Mouse (Mus musculus) liver, embryonic 13.5 days (tissue): ENCODE data around the gene Utrn. TPM values are rescaled to one million over a fixed set of nuclear protein-coding genes. Genes with fewer than 3 reads are reported as not detected.

Experiments used
- ATAC-seq: fragments of 200-750 bp; cut with Nextera tagmentation; 2 replicates; pipeline ENCODE4 v1.8.0; 2017; ENCODE audit warnings: low read depth, mild to moderate bottlenecking, moderate number of reproducible peaks, moderate library complexity
- DNase-seq: peaks from one replicate; pipeline ENCODE4 v3.0.0; 2022
- H3K27ac ChIP-seq: fragments of 300-500 bp; sonication (generic); 2 replicates; pipeline ENCODE4 v1.5.1; 2015; ENCODE audit warnings: moderate library complexity, mild to moderate bottlenecking, inconsistent platforms
- H3K27me3 ChIP-seq: fragments of 300-500 bp; sonication (generic); 2 replicates; pipeline ENCODE4 v1.6.1; 2015; ENCODE audit warnings: mild to moderate bottlenecking, inconsistent platforms
- H3K36me3 ChIP-seq: fragments of 300-500 bp; sonication (generic); 2 replicates; pipeline ENCODE4 v1.6.1; 2015; ENCODE audit warnings: mild to moderate bottlenecking, inconsistent platforms
- H3K4me1 ChIP-seq: fragments of 300-500 bp; sonication (generic); replicated peaks from 2 replicates; pipeline ENCODE4 v1.6.1; 2015; ENCODE audit warnings: inconsistent platforms
- H3K4me2 ChIP-seq: fragments of 300-500 bp; sonication (generic); 2 replicates; pipeline ENCODE4 v1.6.1; 2015; ENCODE audit warnings: inconsistent platforms, mild to moderate bottlenecking, moderate library complexity
- H3K4me3 ChIP-seq: fragments of 300-500 bp; sonication (generic); replicated peaks from 2 replicates; pipeline ENCODE4 v1.5.1; 2015; ENCODE audit warnings: mild to moderate bottlenecking, inconsistent platforms
- H3K9ac ChIP-seq: fragments of 300-500 bp; sonication (generic); 2 replicates; pipeline ENCODE4 v1.6.1; 2015; ENCODE audit warnings: mild to moderate bottlenecking, inconsistent platforms
- H3K9me3 ChIP-seq: fragments of 300-500 bp; sonication (generic); replicated peaks from 2 replicates; pipeline ENCODE4 v1.6.1; 2016; ENCODE audit warnings: inconsistent platforms
- WGBS: fragments of 180-500 bp; shearing (Covaris S2); methylation state at CpG from one replicate; pipeline ENCODE4 v1.1.7; 2015; ENCODE audit not compliant: insufficient replicate concordance; 5-methylcytosine and 5-hydroxymethylcytosine counted together
- polyA plus RNA-seq: library from polyadenylated mRNA; unstranded; fragments of >200 nt; fragmentation: Nextera tagmentation; extraction: Ambion mirVana; gene quantifications from 2 replicates; pipeline ENCODE4 v1.2.1, GENCODE M21; 2015

Gene Utrn
- polyA plus RNA-seq, 1 experiment from 2014 or later = 9.2 TPM

GRCm38 (mm10) chr10:12399450-12399849, 469.7 kb downstream of the Utrn start:
- Histone ChIP-seq H3K36me3 (0 out of 2 replicates have a peak, but pooled peaks cover 2% of the 10 kb centered on the region), H3K27me3 (no peaks in the 10 kb centered on the region), H3K4me1 (no peaks in the 10 kb centered on the region), H3K9ac (no peak overlapping the region), H3K9me3 (no peaks in the 10 kb centered on the region), H3K27ac (no peak overlapping the region), H3K4me2 (no peak overlapping the region), H3K4me3 (no peak overlapping the region)
- WGBS = 70% methylated on average over 2 of the region's 2 CpGs
- ATAC-seq = no peak
- DNase-seq = no peak

DNA sequence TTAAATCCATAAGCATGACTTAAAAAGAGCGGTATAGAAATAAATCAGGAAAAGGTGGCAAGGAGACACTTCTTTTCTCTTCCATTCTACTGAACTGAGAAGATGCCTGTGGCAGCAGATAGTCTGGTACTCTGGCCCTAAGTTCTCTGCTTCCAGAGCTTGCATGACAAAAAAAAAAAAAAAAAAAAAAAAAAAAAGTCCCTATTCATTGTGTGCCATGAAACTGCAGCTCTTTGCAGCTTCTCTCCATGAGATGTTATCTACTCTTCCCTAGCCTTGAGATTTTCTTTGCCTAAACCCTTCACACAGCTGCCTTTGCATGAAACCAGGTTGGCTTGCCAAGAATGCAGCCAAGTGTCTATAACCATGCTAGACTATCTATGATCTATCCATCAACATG, 489.0 kb downstream of the Utrn start:
- Histone ChIP-seq H3K4me3 (no peak overlapping the region), H3K36me3 (no peaks in the 10 kb centered on the region; the same call in 1 of the 2 replicates), H3K9me3 (no peaks in the 10 kb centered on the region), H3K27me3 (no peaks in the 10 kb centered on the region), H3K27ac (no peak overlapping the region), H3K9ac (no peak overlapping the region), H3K4me1 (no peaks in the 10 kb centered on the region), H3K4me2 (no peak overlapping the region)
- ATAC-seq = no peak
- WGBS = 76% methylated on average over 1 of the region's 1 CpGs
- no peak for DNase-seq

GRCm38 (mm10) chr10:12379123-12379522, 490.0 kb downstream of the Utrn start:
- H3K36me3 ChIP-seq = no peaks in the 10 kb centered on the region
- H3K4me3 ChIP-seq = no peak overlapping the region
- no peak overlapping the region for H3K9ac ChIP-seq
- no peaks in the 10 kb centered on the region for H3K9me3 ChIP-seq
- no peaks in the 10 kb centered on the region for H3K27me3 ChIP-seq
- H3K4me2 ChIP-seq = no peak overlapping the region
- no peaks in the 10 kb centered on the region for H3K4me1 ChIP-seq
- WGBS = 32% methylated on average over 1 of the region's 1 CpGs
- ATAC-seq (no peak), DNase-seq (no peak)
- H3K27ac ChIP-seq = no peak overlapping the region

GRCm38 (mm10) chr10:12377727-12378126, 491.4 kb downstream of the Utrn start:
- Histone ChIP-seq H3K36me3 (no peaks in the 10 kb centered on the region), H3K27me3 (no peaks in the 10 kb centered on the region), H3K4me1 (no peaks in the 10 kb centered on the region), H3K27ac (no peak overlapping the region), H3K9ac (no peak overlapping the region), H3K4me2 (no peak overlapping the region), H3K9me3 (no peaks in the 10 kb centered on the region), H3K4me3 (no peak overlapping the region)
- no peak for DNase-seq
- 46% methylated on average over 3 of the region's 3 CpGs for WGBS
- ATAC-seq = no peak

DNA sequence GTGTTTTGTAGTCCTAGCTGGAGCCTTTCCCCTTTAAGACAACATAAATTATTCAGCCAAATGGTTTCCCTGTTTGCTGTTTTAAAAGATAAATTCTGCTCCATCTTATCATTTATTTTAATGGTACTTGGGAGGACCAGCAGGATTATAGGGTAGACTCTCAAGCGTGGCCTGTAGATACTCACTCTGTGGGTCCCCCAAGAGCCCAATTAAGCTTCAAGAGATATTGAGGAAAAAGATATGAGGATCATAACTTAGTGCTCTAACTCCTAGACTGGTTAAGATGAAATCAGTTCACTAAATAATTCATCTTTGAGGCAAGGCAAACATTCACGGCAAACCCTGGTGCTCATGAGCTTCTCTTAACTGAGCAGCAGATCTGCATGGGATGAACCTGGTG, 493.1 kb downstream of the Utrn start:
- H3K36me3 ChIP-seq = no peaks in the 10 kb centered on the region
- DNase-seq = no peak
- no peak overlapping the region for H3K9ac ChIP-seq
- H3K9me3 ChIP-seq = no peaks in the 10 kb centered on the region
- H3K4me1 ChIP-seq = no peaks in the 10 kb centered on the region
- 61% methylated on average over 2 of the region's 2 CpGs for WGBS
- H3K4me3 ChIP-seq = no peak overlapping the region
- no peaks in the 10 kb centered on the region for H3K27me3 ChIP-seq
- H3K4me2 ChIP-seq = no peak overlapping the region
- ATAC-seq = no peak
- no peak overlapping the region for H3K27ac ChIP-seq

GRCm38 (mm10) chr10:12374741-12375140, 494.4 kb downstream of the Utrn start:
- Histone ChIP-seq H3K9ac (no peak overlapping the region), H3K4me1 (no peaks in the 10 kb centered on the region), H3K4me3 (no peak overlapping the region), H3K27ac (no peak overlapping the region), H3K36me3 (no peaks in the 10 kb centered on the region), H3K9me3 (no peaks in the 10 kb centered on the region), H3K27me3 (no peaks in the 10 kb centered on the region), H3K4me2 (no peak overlapping the region)
- WGBS = 54% methylated on average over 1 of the region's 1 CpGs
- ATAC-seq (no peak), DNase-seq (no peak)

GRCm38 (mm10) chr10:12354556-12354955, 514.6 kb downstream of the Utrn start:
- H3K27me3 ChIP-seq = no peaks in the 10 kb centered on the region
- H3K27ac ChIP-seq = no peak overlapping the region
- no peak overlapping the region for H3K4me2 ChIP-seq
- no peaks in the 10 kb centered on the region for H3K9me3 ChIP-seq
- no peaks in the 10 kb centered on the region for H3K4me1 ChIP-seq
- no peak for ATAC-seq
- H3K9ac ChIP-seq = no peak overlapping the region
- no peak for DNase-seq
- no peaks in the 10 kb centered on the region for H3K36me3 ChIP-seq
- H3K4me3 ChIP-seq = no peak overlapping the region
- 73% methylated on average over 4 of the region's 4 CpGs for WGBS

GRCm38 (mm10) chr10:12354106-12354505, 515.1 kb downstream of the Utrn start:
- 43% methylated on average over 5 of the region's 5 CpGs for whole genome bisulfite sequencing
- Histone ChIP-seq H3K4me3 (no peak overlapping the region), H3K4me1 (no peaks in the 10 kb centered on the region), H3K36me3 (no peaks in the 10 kb centered on the region), H3K9me3 (no peaks in the 10 kb centered on the region), H3K4me2 (no peak overlapping the region), H3K9ac (no peak overlapping the region), H3K27me3 (no peaks in the 10 kb centered on the region), H3K27ac (no peak overlapping the region)
- DNase-seq = no peak
- no peak for ATAC-seq

- H3K4me3 ChIP-seq = no peak overlapping the region
- H3K27ac ChIP-seq = no peak overlapping the region
- DNase-seq (no peak), ATAC-seq (no peak)
- H3K4me2 ChIP-seq = no peak overlapping the region
- no peaks in the 10 kb centered on the region for H3K9me3 ChIP-seq
- 60% methylated on average over 10 of the region's 10 CpGs for WGBS
- no peaks in the 10 kb centered on the region for H3K36me3 ChIP-seq
- no peak overlapping the region for H3K9ac ChIP-seq
- no peaks in the 10 kb centered on the region for H3K4me1 ChIP-seq
- no peaks in the 10 kb centered on the region for H3K27me3 ChIP-seq
Measured at GRCm38 (mm10) chr10:12339704-12340558, 529.2 kb downstream of the Utrn start.

DNA sequence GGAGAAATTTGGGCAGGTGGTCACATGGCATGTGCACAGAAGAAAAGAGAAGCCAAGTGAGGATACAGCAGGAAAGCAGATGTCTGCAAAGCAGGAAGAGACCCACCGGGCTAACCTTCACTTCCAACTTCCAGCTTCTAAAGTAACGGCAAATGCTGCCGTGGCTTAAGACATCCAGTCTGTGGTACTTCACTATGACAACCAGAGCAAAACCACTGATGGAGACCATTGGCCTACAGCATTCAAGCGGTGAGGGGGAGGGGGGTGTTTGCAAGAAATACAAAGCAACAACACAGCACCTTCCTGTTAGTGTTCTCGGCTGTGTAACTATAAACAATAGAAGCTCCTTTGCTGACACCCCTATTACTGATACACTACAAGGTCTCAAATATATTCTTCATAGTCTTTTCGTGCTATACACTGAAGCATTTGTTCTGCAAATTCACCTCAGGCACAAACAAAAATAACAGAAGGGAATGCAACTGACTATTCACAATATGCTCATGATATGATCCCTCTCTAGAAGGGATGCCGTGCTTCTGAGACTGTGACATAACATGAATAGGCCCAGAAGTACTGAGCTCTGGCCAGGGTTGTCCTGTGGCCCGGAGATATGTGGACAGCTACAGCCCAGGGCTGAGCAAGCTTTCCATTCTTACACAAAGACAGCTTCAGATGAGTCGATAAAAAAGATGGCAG, 530.0 kb downstream of the Utrn start:
- H3K9ac ChIP-seq = no peak overlapping the region
- 54% methylated on average over 9 of the region's 9 CpGs for WGBS
- H3K9me3 ChIP-seq = no peaks in the 10 kb centered on the region
- H3K27me3 ChIP-seq = no peaks in the 10 kb centered on the region
- H3K4me1 ChIP-seq = no peaks in the 10 kb centered on the region
- no peak overlapping the region for H3K4me2 ChIP-seq
- no peak for DNase-seq
- ATAC-seq = no peak
- no peaks in the 10 kb centered on the region for H3K36me3 ChIP-seq
- H3K27ac ChIP-seq = no peak overlapping the region
- no peak overlapping the region for H3K4me3 ChIP-seq
